Mouse (Mus musculus): ENCODE measurements around the gene Trpc1. TPM values are rescaled to one million over a fixed set of nuclear protein-coding genes. Genes with fewer than 3 reads are reported as not detected.
A peak's percentile ranks its signal among the peaks of the same experiment; 100 is the strongest.

Gene Trpc1
- polyA plus RNA-seq, 1 experiment from 2014 or later = 1.8 TPM

DNA sequence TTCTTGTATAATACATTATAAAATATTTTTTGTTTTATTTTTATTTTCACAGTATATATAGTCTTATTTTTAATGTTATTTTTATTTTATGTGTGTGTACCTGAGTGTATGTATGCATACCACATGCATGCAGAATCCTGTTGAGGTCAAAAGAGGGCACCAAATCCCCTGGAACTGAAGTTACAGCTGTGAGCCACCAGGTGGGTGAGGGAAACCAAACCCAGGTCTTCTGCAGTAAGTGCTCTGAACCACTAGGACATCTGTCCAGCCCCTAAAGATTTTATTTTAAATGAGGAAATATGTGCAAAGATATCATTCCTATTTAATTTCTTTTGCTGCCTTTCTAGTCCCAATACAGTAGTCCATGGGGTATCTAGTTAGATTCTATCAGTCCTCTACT is 41.2 kb downstream of the Trpc1 start:
- no peaks in the 10 kb centered on the region for H3K36me3 ChIP-seq (ENCODE audit: control insufficient read depth, insufficient read depth)
- H3K4me1 ChIP-seq (replicated peaks; ENCODE audit: control insufficient read depth, insufficient read depth, low read length) = no peaks in the 10 kb centered on the region
- H3K27ac ChIP-seq (ENCODE audit: low read depth, low read length) = no peak overlapping the region
- TF ChIP-seq CTCF (IDR thresholded peaks at IDR 0.05; ENCODE audit: low read depth) = peak; percentile 45
- no peaks in the 10 kb centered on the region for H3K27me3 ChIP-seq (replicated peaks; ENCODE audit: control insufficient read depth, insufficient read depth, low read length)
- no peak overlapping the region for H3K4me3 ChIP-seq (ENCODE audit: low read depth, low read length)
- no peak overlapping the region for H3K9ac ChIP-seq (ENCODE audit: low read depth, low read length)
- no peaks in the 10 kb centered on the region for H3K9me3 ChIP-seq (ENCODE audit: control insufficient read depth)
- no peak overlapping the region for H3K4me2 ChIP-seq (replicated peaks; ENCODE audit: low read depth)
- ATAC-seq = no peak

DNA sequence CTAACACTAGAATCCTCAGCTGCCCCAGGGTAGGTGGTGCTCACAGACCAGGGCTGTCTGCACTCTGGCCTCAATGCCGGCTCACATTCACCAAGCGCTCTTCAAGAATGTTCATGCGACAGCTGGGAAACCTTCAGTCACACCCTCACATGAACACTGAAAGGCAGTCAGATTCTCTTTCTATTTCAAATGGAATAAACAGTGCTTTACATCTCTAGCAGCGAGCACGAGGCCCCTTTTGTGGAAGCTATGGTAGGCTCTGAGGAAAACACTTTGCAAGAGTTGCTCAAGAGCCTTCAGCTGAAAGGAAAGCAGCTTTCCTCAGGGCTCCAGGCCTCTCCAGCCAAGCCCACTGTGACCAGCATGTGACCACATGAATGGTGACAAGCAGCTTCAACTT is 44.8 kb downstream of the Trpc1 start:
- H3K27me3 ChIP-seq (replicated peaks; ENCODE audit: control insufficient read depth, insufficient read depth, low read length) = no peaks in the 10 kb centered on the region
- no peak overlapping the region for H3K4me3 ChIP-seq (ENCODE audit: low read depth, low read length)
- 85% methylated on average over 5 of the region's 5 CpGs for WGBS
- H3K9me3 ChIP-seq (ENCODE audit: control insufficient read depth) = no peaks in the 10 kb centered on the region
- no peak for ATAC-seq
- H3K4me1 ChIP-seq (replicated peaks; ENCODE audit: control insufficient read depth, insufficient read depth, low read length) = no peaks in the 10 kb centered on the region
- H3K4me2 ChIP-seq (replicated peaks; ENCODE audit: low read depth) = no peak overlapping the region
- no peak overlapping the region for H3K9ac ChIP-seq (ENCODE audit: low read depth, low read length)
- no peaks in the 10 kb centered on the region for H3K36me3 ChIP-seq (ENCODE audit: control insufficient read depth, insufficient read depth)
- TF ChIP-seq CTCF (IDR thresholded peaks at IDR 0.05; ENCODE audit: low read depth) = no peak
- H3K27ac ChIP-seq (ENCODE audit: low read depth, low read length) = no peak overlapping the region

DNA sequence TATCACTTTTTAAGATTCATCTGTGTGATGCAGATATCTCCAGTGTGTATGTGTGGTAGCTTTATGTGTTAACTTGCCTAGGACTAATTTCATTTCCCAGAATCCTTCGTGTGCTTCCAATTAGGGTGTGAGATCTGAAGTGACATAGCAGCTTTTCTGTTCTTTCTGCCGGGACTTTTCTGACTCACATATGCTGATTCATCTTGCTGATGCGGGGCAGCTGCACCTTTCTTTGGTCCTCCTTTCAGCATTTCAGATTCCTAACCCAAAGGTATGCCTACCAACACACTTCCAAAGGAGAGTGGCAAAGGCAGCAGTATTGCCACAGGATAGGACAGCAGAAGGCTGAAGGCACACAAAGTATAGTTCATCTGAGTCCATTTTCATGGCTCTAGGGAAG is 46.1 kb downstream of the Trpc1 start:
- Histone ChIP-seq H3K4me2 (replicated peaks; ENCODE audit: low read depth) (no peak overlapping the region), H3K27ac (ENCODE audit: low read depth, low read length) (no peak overlapping the region), H3K9me3 (ENCODE audit: control insufficient read depth) (no peaks in the 10 kb centered on the region), H3K9ac (ENCODE audit: low read depth, low read length) (no peak overlapping the region), H3K27me3 (replicated peaks; ENCODE audit: control insufficient read depth, insufficient read depth, low read length) (no peaks in the 10 kb centered on the region), H3K4me1 (replicated peaks; ENCODE audit: control insufficient read depth, insufficient read depth, low read length) (no peaks in the 10 kb centered on the region), H3K4me3 (ENCODE audit: low read depth, low read length) (no peak overlapping the region), H3K36me3 (ENCODE audit: control insufficient read depth, insufficient read depth) (no peaks in the 10 kb centered on the region)
- 86% methylated on average over 3 of the region's 3 CpGs for WGBS
- no peak for TF ChIP-seq CTCF (IDR thresholded peaks at IDR 0.05; ENCODE audit: low read depth)
- no peak for ATAC-seq

DNA sequence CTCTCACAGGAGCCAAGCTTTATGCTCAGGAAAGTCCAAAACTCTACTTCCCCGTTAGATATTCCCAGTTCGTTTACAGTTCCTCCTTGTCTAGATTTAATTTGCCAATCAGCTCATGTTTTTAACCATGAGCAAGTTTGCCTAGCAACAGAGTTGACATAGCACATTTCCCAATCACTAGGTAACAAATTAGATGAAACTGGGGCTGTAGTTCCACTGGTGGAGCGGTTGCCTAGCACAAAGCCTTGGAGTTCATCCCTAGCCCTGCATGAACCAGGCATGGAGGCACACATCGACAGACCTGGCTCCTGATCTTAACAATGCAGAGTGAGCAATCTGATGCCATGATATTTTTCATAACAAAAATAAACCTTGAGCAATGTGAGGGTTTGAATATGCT is 50.9 kb downstream of the Trpc1 start:
- Histone ChIP-seq H3K9me3 (ENCODE audit: control insufficient read depth) (no peaks in the 10 kb centered on the region), H3K36me3 (ENCODE audit: control insufficient read depth, insufficient read depth) (no peaks in the 10 kb centered on the region), H3K27ac (ENCODE audit: low read depth, low read length) (no peak overlapping the region), H3K4me3 (ENCODE audit: low read depth, low read length) (no peak overlapping the region), H3K9ac (ENCODE audit: low read depth, low read length) (no peak overlapping the region), H3K27me3 (replicated peaks; ENCODE audit: control insufficient read depth, insufficient read depth, low read length) (no peaks in the 10 kb centered on the region), H3K4me2 (replicated peaks; ENCODE audit: low read depth) (no peak overlapping the region), H3K4me1 (replicated peaks; ENCODE audit: control insufficient read depth, insufficient read depth, low read length) (no peaks in the 10 kb centered on the region)
- WGBS = 42% methylated on average over 4 of the region's 4 CpGs
- no peak for TF ChIP-seq CTCF (IDR thresholded peaks at IDR 0.05; ENCODE audit: low read depth)
- no peak for ATAC-seq

DNA sequence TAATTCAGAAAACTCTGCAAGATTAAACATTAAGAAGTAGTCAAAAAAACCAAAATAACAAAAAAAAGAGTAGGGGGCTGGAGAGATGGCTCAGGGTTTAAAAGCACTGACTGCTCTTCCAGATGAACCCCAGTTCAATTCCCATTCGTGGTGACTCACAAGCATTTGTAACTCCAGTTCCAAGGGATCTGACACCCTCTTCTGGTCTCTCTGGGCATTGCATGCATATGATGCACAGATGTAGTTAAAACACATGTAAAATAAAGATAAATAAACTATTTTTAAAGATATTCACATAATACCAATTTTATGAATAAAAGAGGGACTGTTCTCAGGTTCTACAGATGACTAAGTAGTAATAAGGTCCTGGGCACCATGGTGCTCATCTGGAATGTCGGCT is 52.4 kb downstream of the Trpc1 start:
- ATAC-seq = no peak
- peak; percentile 75 for TF ChIP-seq CTCF (IDR thresholded peaks at IDR 0.05; ENCODE audit: low read depth)
- Histone ChIP-seq H3K9ac (ENCODE audit: low read depth, low read length) (no peak overlapping the region), H3K36me3 (ENCODE audit: control insufficient read depth, insufficient read depth) (no peaks in the 10 kb centered on the region), H3K4me3 (ENCODE audit: low read depth, low read length) (no peak overlapping the region), H3K27me3 (replicated peaks; ENCODE audit: control insufficient read depth, insufficient read depth, low read length) (no peaks in the 10 kb centered on the region), H3K4me1 (replicated peaks; ENCODE audit: control insufficient read depth, insufficient read depth, low read length) (no peaks in the 10 kb centered on the region), H3K4me2 (replicated peaks; ENCODE audit: low read depth) (no peak overlapping the region), H3K27ac (ENCODE audit: low read depth, low read length) (no peak overlapping the region), H3K9me3 (ENCODE audit: control insufficient read depth) (no peaks in the 10 kb centered on the region)
- WGBS = 55% methylated on average over 2 of the region's 2 CpGs

DNA sequence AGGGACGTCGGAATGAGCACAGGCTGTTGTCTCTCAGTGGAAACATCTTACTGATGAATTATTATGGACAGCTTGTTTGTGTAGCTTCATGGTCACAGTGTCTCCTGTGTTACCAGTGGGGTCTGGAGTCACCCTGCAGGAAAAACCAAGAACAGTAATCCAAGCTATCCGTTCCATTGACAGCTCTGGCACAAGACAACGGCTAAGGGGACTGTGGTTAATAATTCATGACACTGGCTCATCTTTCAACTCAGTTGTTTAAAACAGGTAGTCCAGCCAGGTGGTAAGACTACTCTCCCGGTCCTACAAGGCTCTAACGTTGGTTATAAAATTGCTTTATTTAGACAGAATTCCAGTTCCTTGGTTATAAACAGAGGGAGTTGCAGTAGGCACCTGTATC is 53.6 kb downstream of the Trpc1 start:
- Histone ChIP-seq H3K4me2 (replicated peaks; ENCODE audit: low read depth) (no peak overlapping the region), H3K9ac (ENCODE audit: low read depth, low read length) (no peak overlapping the region), H3K4me3 (ENCODE audit: low read depth, low read length) (no peak overlapping the region), H3K27ac (ENCODE audit: low read depth, low read length) (no peak overlapping the region), H3K27me3 (replicated peaks; ENCODE audit: control insufficient read depth, insufficient read depth, low read length) (no peaks in the 10 kb centered on the region), H3K9me3 (ENCODE audit: control insufficient read depth) (no peaks in the 10 kb centered on the region), H3K4me1 (replicated peaks; ENCODE audit: control insufficient read depth, insufficient read depth, low read length) (no peaks in the 10 kb centered on the region), H3K36me3 (ENCODE audit: control insufficient read depth, insufficient read depth) (no peaks in the 10 kb centered on the region)
- no peak for TF ChIP-seq CTCF (IDR thresholded peaks at IDR 0.05; ENCODE audit: low read depth)
- no peak for ATAC-seq
- 37% methylated on average over 6 of the region's 6 CpGs for WGBS

DNA sequence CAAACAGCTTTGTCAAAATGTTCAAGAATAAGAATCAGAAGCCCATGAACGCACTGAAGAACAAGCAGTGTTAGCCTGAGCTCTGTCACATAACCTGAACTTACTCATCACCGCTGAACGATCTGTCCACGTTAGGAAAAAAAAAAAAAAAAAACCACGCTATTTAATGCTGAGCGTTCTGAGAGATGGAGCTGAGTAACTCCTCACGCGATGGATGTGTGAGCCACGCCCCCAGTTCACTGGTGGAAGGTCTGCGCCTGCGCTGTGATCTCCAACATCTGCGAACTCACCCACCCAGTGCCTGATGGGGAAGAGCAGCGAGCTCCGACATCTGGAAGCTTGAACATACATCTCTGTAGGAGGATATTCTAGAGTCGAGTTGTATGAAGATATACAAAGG is 55.2 kb downstream of the Trpc1 start:
- H3K4me2 ChIP-seq (replicated peaks; ENCODE audit: low read depth) = no peak overlapping the region
- no peak for TF ChIP-seq CTCF (IDR thresholded peaks at IDR 0.05; ENCODE audit: low read depth)
- no peaks in the 10 kb centered on the region for H3K4me1 ChIP-seq (replicated peaks; ENCODE audit: control insufficient read depth, insufficient read depth, low read length)
- H3K27ac ChIP-seq (ENCODE audit: low read depth, low read length) = no peak overlapping the region
- ATAC-seq = no peak
- no peaks in the 10 kb centered on the region for H3K36me3 ChIP-seq (ENCODE audit: control insufficient read depth, insufficient read depth)
- WGBS = 79% methylated on average over 15 of the region's 15 CpGs
- no peak overlapping the region for H3K4me3 ChIP-seq (ENCODE audit: low read depth, low read length)
- no peaks in the 10 kb centered on the region for H3K9me3 ChIP-seq (ENCODE audit: control insufficient read depth)
- no peaks in the 10 kb centered on the region for H3K27me3 ChIP-seq (replicated peaks; ENCODE audit: control insufficient read depth, insufficient read depth, low read length)
- no peak overlapping the region for H3K9ac ChIP-seq (ENCODE audit: low read depth, low read length)

All from intestine, postnatal 0 days (tissue).